Mouse (Mus musculus) naive thymus-derived CD4-positive, alpha-beta T cell, adult 2 months (primary cell): ENCODE data around the gene Rgs12.
A peak's percentile ranks its signal among the peaks of the same experiment; 100 is the strongest.

Source experiments
- DNase-seq: peaks from one replicate; pipeline ENCODE4 v3.0.0-alpha.2; 2011; ENCODE audit warnings: low read depth

The Rgs12 gene

GRCm38 (mm10) chr5:35033068-35033467, 83.8 kb downstream of the Rgs12 start:
- no peak for DNase-seq

GRCm38 (mm10) chr5:35033619-35034018, 84.4 kb downstream of the Rgs12 start:
- DNase-seq: no peak

GRCm38 (mm10) chr5:35035141-35035540, 85.9 kb downstream of the Rgs12 start:
- no peak for DNase-seq

GRCm38 (mm10) chr5:35035795-35036194, 86.5 kb downstream of the Rgs12 start:
- no peak for DNase-seq

GRCm38 (mm10) chr5:35037438-35037837, 88.2 kb downstream of the Rgs12 start:
- DNase-seq: no peak

GRCm38 (mm10) chr5:35041268-35041829, 92.1 kb downstream of the Rgs12 start, which contains the start of gene Hgfac:
Gene Hgfac (plus strand): TSS chr5:35041509.
- DNase-seq: no peak

- peak; percentile 45 for DNase-seq
These were observed 93.3 kb downstream of the Rgs12 start for GRCm38 (mm10) chr5:35042431-35043109.

GRCm38 (mm10) chr5:35043110-35043451, 93.8 kb downstream of the Rgs12 start:
- DNase-seq: peak; percentile 85

GRCm38 (mm10) chr5:35050541-35050940, 101.3 kb downstream of the Rgs12 start:
- DNase-seq: no peak

GRCm38 (mm10) chr5:35054628-35055027, 105.4 kb downstream of the Rgs12 start:
- no peak for DNase-seq

GRCm38 (mm10) chr5:35055076-35055475, 105.8 kb downstream of the Rgs12 start:
- no peak for DNase-seq

GRCm38 (mm10) chr5:35056604-35057432, 107.6 kb downstream of the Rgs12 start, which contains the start of gene Dok7:
Gene Dok7 (plus strand): TSS chr5:35056766.
- DNase-seq: no peak

GRCm38 (mm10) chr5:35057582-35057981, 108.3 kb downstream of the Rgs12 start:
- no peak for DNase-seq

- no peak for DNase-seq
These were observed 109.0 kb downstream of the Rgs12 start for GRCm38 (mm10) chr5:35058216-35058615.

- no peak for DNase-seq
These were observed 110.9 kb downstream of the Rgs12 start for GRCm38 (mm10) chr5:35060098-35060497.

GRCm38 (mm10) chr5:35069841-35070240, 120.6 kb downstream of the Rgs12 start:
- no peak for DNase-seq

- no peak for DNase-seq
These were observed 121.1 kb downstream of the Rgs12 start for GRCm38 (mm10) chr5:35070314-35070713.

GRCm38 (mm10) chr5:35070953-35071352, 121.7 kb downstream of the Rgs12 start:
- no peak for DNase-seq

GRCm38 (mm10) chr5:35071855-35072254, 122.6 kb downstream of the Rgs12 start:
- no peak for DNase-seq

GRCm38 (mm10) chr5:35073235-35073634, 124.0 kb downstream of the Rgs12 start:
- DNase-seq: no peak

GRCm38 (mm10) chr5:35073992-35074391, 124.7 kb downstream of the Rgs12 start:
- DNase-seq: no peak

- DNase-seq: no peak
These were observed 127.1 kb downstream of the Rgs12 start for GRCm38 (mm10) chr5:35076369-35076768.

GRCm38 (mm10) chr5:35079101-35079500, 129.9 kb downstream of the Rgs12 start:
- DNase-seq: no peak
